Mouse (Mus musculus): ENCODE results near the gene Veph1. TPM values are rescaled to one million over a fixed set of nuclear protein-coding genes. Genes with fewer than 3 reads are reported as not detected.

The Veph1 gene
- 0.41 and 0.42 TPM in 2 replicates for polyA plus RNA-seq (2012; rRNA removed)

DNA sequence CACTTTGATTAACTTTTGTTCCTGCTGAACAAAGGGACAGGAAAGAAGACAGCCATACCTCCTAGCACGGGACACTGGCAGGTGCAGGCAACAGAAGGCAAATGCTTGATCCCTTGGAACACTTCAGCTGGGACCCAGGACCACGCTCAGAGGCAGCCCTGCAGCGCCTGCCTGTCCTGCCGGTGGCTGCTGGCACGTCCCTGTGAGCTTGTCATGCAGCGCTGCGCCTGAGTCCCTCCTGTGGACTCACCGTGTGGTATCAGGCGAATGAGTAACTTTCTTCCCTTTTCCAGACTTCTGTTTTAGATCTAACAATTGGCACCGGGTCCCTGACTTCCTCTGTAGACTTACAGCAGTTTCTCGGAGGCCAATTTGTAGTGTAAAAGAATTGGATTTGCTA is at the start of gene Veph1:
Veph1 (minus strand) TSS at position 293 of the 400 bp plus-strand sequence.
- TF ChIP-seq POLR2A (IDR thresholded peaks at IDR 0.05; ENCODE audit: borderline replicate concordance, extremely low read depth, low read depth, low read length) (no peak), CTCF (IDR thresholded peaks at IDR 0.05; ENCODE audit: insufficient read depth, low read length) (no peak)
- Histone ChIP-seq H3K4me1 (ENCODE audit: control insufficient read depth, insufficient read depth, low read length) (no peaks in the 10 kb centered on the region), H3K4me3 (replicated peaks; ENCODE audit: extremely low read depth, low read depth, low read length) (peak within 1 kb of the TSS; percentile 18)
- 37% methylated on average over 11 of the region's 11 CpGs for WGBS
- no peak for DNase-seq

DNA sequence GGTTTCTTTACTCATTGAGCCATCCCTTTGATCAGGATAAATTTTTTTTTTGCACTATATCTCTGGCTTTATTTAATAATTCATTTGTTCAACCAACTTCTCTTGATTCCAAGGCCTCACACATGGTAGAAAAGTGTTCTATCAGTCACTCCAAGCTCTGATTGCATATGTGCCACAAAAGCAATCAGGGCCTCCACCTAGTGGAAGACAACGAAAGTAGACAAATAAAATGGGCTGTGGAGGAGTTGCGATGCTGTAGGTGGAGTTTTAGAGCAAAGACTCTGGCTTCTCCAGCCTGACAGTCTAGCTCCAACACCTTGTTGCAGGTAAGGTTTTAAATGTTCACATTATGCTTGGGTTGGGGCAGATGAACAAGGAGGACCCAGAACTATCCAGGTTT is 44.1 kb upstream of the Veph1 start:
- no peak for DNase-seq
- Histone ChIP-seq H3K4me3 (replicated peaks; ENCODE audit: extremely low read depth, low read depth, low read length) (no peak overlapping the region), H3K4me1 (ENCODE audit: control insufficient read depth, insufficient read depth, low read length) (no peaks in the 10 kb centered on the region)
- TF ChIP-seq CTCF (IDR thresholded peaks at IDR 0.05; ENCODE audit: insufficient read depth, low read length) (no peak), POLR2A (IDR thresholded peaks at IDR 0.05; ENCODE audit: borderline replicate concordance, extremely low read depth, low read depth, low read length) (no peak)
- 76% methylated on average over 2 of the region's 2 CpGs for WGBS

DNA sequence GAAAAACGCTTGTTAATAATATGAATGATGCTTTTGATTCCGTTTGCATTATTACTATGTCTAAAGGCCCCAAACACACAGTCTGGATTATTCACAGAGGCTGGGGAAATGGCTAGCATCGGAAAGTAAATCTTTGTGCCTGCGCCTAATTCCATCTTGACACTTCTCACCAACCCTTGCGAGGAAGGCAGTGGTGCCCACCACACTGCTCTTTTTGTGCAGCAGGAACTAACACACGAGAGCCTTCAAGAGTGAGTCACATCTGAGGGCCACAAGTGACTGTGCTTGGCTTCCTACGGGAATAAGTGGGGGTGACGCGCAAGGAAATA is 35.7 kb upstream of the Veph1 start:
- 81% methylated on average over 9 of the region's 9 CpGs for WGBS
- no peaks in the 10 kb centered on the region for H3K4me1 ChIP-seq (ENCODE audit: control insufficient read depth, insufficient read depth, low read length)
- DNase-seq = no peak
- no peak overlapping the region for H3K4me3 ChIP-seq (replicated peaks; ENCODE audit: extremely low read depth, low read depth, low read length)
- no peak for TF ChIP-seq CTCF (IDR thresholded peaks at IDR 0.05; ENCODE audit: insufficient read depth, low read length)
- no peak for TF ChIP-seq POLR2A (IDR thresholded peaks at IDR 0.05; ENCODE audit: borderline replicate concordance, extremely low read depth, low read depth, low read length)

DNA sequence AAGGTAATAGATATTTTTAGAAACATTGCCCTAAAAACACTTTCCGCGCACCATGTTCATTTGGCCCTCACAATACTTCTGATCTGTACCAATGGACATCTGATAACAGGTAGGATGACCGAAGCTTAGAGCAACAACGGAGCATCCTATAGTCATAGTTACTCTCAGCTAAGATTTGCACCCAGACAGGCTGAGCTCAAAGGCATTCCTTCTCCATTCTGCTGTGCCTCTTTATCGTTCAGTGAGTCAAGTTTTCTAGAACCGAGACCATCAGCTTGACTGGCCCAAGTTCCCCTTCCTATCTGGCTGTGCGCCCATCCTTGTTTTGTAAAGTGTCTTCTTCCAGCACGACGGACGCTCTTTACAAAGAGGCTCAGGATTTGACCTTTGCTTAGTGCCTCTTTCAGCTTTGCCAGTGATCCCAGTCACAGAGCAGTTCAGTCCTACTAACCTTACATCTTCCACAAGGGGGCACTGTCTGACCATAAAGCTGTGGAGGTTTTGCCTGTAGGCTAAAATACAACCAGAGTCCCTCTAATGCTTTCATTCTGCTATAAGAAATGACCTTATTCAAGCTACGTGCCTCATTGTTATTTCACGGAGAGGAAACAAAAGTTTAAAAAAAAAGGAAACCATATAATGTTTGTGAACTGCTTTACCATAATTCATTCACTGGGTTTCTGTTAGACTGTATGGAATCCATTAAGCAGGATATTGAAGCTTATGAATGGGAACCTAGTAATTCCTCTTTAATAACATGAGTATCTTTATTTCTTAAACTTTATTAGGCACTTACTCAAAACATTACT is 35.2 kb upstream of the Veph1 start:
- DNase-seq = peak; percentile 30
- TF ChIP-seq CTCF (IDR thresholded peaks at IDR 0.05; ENCODE audit: insufficient read depth, low read length) (0 out of 2 replicates have a peak, but pooled peaks have one; percentile 31), POLR2A (IDR thresholded peaks at IDR 0.05; ENCODE audit: borderline replicate concordance, extremely low read depth, low read depth, low read length) (no peak)
- Histone ChIP-seq H3K4me3 (replicated peaks; ENCODE audit: extremely low read depth, low read depth, low read length) (peak overlapping the region; percentile 42), H3K4me1 (ENCODE audit: control insufficient read depth, insufficient read depth, low read length) (no peaks in the 10 kb centered on the region)
- WGBS = 35% methylated on average over 12 of the region's 12 CpGs

DNA sequence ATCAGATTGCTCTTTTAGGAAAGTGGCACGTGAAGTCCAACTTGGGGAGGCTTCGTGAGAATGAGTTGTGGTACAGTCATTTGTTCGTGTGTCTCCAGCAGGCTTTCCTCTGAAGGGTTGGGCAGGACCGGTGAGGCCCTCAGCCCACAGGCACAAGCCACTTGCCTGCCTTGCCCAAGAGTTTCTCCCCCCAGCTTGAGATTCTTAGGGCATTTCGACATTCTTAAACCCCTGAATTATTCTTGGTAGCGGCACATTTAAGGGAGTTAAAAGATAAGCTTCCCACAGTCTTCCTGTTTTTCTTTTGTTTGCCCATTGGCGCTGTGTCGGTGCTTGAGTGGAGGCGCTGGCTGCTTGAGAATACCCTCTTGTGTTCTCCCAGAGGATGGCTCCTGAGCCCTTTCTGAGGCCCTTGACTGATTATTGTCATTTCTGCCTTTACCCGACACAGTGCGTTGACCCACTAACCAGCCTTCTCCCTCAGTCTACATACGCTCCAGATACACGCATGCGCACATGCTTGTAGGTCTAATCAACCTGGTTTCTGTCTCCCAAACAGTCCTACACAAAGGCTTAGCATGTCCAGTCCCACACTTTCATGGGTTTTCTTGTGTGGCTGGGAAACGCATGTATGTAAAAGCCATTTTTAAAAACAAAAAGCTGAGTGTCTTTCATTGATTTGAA is 34.4 kb upstream of the Veph1 start:
- peak; percentile 49 for DNase-seq
- no peak for TF ChIP-seq CTCF (IDR thresholded peaks at IDR 0.05; ENCODE audit: insufficient read depth, low read length)
- no peak for TF ChIP-seq POLR2A (IDR thresholded peaks at IDR 0.05; ENCODE audit: borderline replicate concordance, extremely low read depth, low read depth, low read length)
- WGBS = 62% methylated on average over 15 of the region's 15 CpGs
- H3K4me3 ChIP-seq (replicated peaks; ENCODE audit: extremely low read depth, low read depth, low read length) = no peak overlapping the region
- H3K4me1 ChIP-seq (ENCODE audit: control insufficient read depth, insufficient read depth, low read length) = no peaks in the 10 kb centered on the region

DNA sequence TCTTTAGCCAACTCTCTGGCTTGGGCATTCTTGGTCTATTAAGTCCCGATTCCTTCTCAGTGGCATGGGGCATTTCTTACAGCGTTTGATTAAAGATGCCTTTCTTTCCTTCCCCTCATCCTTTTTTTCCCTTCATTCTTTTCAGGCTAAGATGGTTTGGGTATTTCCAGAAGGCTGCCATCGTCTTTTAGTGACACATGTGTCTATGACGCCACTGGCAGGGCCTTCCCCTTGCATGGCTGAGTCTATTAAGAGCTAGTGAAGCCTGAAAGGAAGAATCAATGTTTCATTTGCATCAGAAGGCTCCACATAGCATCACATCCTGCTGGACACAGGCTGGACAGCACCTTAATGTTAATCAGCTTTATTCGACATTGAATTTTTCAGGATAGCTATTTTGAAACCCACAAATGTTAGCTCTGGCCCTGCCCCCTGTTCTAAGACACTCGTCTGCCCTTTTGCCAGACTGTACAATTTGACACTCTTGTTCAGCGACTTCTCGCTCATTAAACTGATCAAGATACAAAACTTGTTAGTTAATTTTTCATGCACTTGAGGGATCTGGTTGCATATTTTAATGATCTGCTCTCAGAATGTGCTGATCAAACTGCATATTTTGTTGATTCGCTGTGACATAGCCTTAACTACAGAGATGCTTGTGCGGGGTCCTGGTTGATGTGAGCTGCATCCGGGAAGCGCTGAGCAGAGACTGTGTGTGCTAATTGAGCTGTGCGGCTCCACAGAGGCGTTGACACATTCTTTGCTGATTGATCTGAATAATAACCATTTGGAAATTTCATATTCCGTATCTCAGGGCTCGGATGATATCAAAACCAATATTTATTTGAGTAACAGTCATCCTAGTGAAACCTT is 29.6 kb upstream of the Veph1 start:
- TF ChIP-seq POLR2A (IDR thresholded peaks at IDR 0.05; ENCODE audit: borderline replicate concordance, extremely low read depth, low read depth, low read length) (no peak), CTCF (IDR thresholded peaks at IDR 0.05; ENCODE audit: insufficient read depth, low read length) (no peak)
- no peaks in the 10 kb centered on the region for H3K4me1 ChIP-seq (ENCODE audit: control insufficient read depth, insufficient read depth, low read length)
- no peak overlapping the region for H3K4me3 ChIP-seq (replicated peaks; ENCODE audit: extremely low read depth, low read depth, low read length)
- 84% methylated on average over 16 of the region's 16 CpGs for WGBS
- DNase-seq = no peak

DNA sequence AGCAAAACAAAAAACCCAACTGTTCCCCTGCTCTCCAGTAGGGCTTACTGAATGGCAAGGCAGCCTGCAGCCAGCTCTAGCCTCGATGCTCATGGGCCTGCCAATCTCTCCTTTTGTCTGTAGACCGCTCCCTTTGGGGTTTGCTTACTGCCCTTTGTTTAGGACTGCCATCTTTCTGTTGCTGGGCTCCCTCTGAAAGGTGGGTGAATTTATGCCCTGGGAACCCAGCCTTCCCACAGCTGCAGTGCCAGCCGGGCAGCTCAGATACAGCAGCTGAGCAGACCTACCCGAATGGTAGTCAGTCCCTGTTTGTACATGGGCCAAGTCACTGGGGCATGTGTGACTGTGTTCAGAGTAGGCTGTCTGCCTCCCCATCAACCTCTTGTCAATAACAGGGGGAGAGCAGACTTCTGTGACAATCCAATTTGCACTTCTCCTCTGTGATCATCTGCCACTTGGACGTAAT is 28.9 kb upstream of the Veph1 start:
- 82% methylated on average over 5 of the region's 5 CpGs for WGBS
- Histone ChIP-seq H3K4me1 (ENCODE audit: control insufficient read depth, insufficient read depth, low read length) (no peaks in the 10 kb centered on the region), H3K4me3 (replicated peaks; ENCODE audit: extremely low read depth, low read depth, low read length) (no peak overlapping the region)
- no peak for TF ChIP-seq POLR2A (IDR thresholded peaks at IDR 0.05; ENCODE audit: borderline replicate concordance, extremely low read depth, low read depth, low read length)
- TF ChIP-seq CTCF (IDR thresholded peaks at IDR 0.05; ENCODE audit: insufficient read depth, low read length) = no peak
- no peak for DNase-seq

DNA sequence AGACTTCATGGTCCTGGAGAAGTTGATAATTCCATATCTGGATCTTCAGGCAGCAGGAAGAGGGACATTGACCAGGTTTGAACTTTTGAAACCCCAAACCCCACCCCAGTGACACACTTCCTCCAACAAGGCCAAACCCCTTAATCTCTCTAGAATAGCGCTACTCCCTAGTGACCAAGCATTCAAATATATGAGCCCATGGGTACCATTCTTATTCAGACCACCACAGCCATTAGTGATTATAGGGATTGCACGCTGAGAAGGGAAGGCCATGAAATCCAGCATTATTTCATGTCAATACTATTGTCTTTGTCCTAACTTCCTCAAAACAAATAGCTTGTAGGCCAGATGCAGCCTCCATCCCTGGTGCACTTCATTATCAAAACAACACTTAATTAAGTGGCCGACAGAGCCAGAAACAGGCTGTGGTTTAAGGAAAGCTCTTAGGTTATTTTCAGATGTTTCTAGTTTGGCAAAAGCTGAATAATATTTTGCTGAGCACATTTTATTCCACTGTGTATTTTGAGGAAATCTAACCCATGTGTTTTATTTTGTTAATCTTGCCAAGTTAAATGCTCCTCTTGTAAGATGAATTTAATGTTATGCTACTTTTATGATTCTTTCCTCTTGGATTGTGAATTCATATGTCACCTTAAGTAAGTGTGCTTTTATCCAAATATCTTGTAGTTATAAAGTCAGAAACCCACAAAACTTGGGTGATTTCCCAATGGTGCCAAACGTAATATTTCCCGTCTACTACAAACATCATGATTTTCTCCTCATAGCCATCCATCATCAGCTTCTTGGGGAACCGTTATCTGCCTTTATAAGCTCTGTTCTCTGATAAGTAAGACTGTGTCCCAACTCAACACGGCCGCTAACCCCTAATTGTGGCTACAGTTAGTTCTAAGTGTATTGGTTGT is 18.4 kb upstream of the Veph1 start:
- no peak overlapping the region for H3K4me3 ChIP-seq (replicated peaks; ENCODE audit: extremely low read depth, low read depth, low read length)
- TF ChIP-seq POLR2A (IDR thresholded peaks at IDR 0.05; ENCODE audit: borderline replicate concordance, extremely low read depth, low read depth, low read length) (no peak), CTCF (IDR thresholded peaks at IDR 0.05; ENCODE audit: insufficient read depth, low read length) (no peak)
- no peak for DNase-seq
- H3K4me1 ChIP-seq (ENCODE audit: control insufficient read depth, insufficient read depth, low read length) = no peaks in the 10 kb centered on the region
- WGBS = 65% methylated on average over 8 of the region's 8 CpGs
